Mouse (Mus musculus) embryonic facial prominence, embryonic 12.5 days (tissue): Measurements from ENCODE around the gene Ptprn2. TPM values are rescaled to one million over a fixed set of nuclear protein-coding genes. Genes with fewer than 3 reads are reported as not detected.

Source experiments
- ATAC-seq: fragments of 200-750 bp; cut with Nextera tagmentation; 2 replicates; pipeline ENCODE4 v1.8.0; 2017; ENCODE audit not compliant: insufficient number of reproducible peaks, insufficient read depth, low FRiP score, low TSS enrichment
- H3K27ac ChIP-seq: fragments of 300-500 bp; sonication (generic); 2 replicates; pipeline ENCODE4 v1.5.1; 2016; ENCODE audit warnings: mild to moderate bottlenecking
- H3K27me3 ChIP-seq: fragments of 300-500 bp; sonication (generic); 2 replicates; pipeline ENCODE4 v1.6.1; 2016; ENCODE audit warnings: mild to moderate bottlenecking, moderate library complexity
- H3K36me3 ChIP-seq: fragments of 300-500 bp; sonication (generic); 2 replicates; pipeline ENCODE4 v1.6.1; 2016; ENCODE audit warnings: mild to moderate bottlenecking
- H3K4me1 ChIP-seq: fragments of 300-500 bp; sonication (generic); 2 replicates; pipeline ENCODE4 v1.6.1; 2016
- H3K4me2 ChIP-seq: fragments of 300-500 bp; sonication (generic); replicated peaks from 2 replicates; pipeline ENCODE4 v1.6.1; 2016; ENCODE audit warnings: mild to moderate bottlenecking, moderate library complexity
- H3K4me3 ChIP-seq: fragments of 300-500 bp; sonication (generic); 2 replicates; pipeline ENCODE4 v1.5.1; 2016; ENCODE audit warnings: mild to moderate bottlenecking
- H3K9ac ChIP-seq: fragments of 300-500 bp; sonication (generic); 2 replicates; pipeline ENCODE4 v1.6.1; 2016; ENCODE audit warnings: mild to moderate bottlenecking, moderate library complexity
- H3K9me3 ChIP-seq: fragments of 300-500 bp; sonication (generic); 2 replicates; pipeline ENCODE4 v1.6.1; 2016; ENCODE audit warnings: mild to moderate bottlenecking, moderate library complexity
- WGBS: fragments of 180-500 bp; shearing (Covaris S2); methylation state at CpG from one replicate; pipeline ENCODE4 v1.1.7; 2016; 5-methylcytosine and 5-hydroxymethylcytosine counted together
- polyA plus RNA-seq: library from polyadenylated mRNA; unstranded; fragments of >200 nt; fragmentation: Nextera tagmentation; extraction: Ambion mirVana; gene quantifications from 2 replicates; pipeline ENCODE4 v1.2.1, GENCODE M21; 2016

The Ptprn2 gene
- polyA plus RNA-seq, 1 experiment from 2014 or later: 0.90 TPM

- Histone ChIP-seq H3K36me3 (no peaks in the 10 kb centered on the region), H3K27me3 (no peaks in the 10 kb centered on the region), H3K9me3 (no peaks in the 10 kb centered on the region), H3K4me1 (no peaks in the 10 kb centered on the region), H3K4me3 (no peak overlapping the region), H3K27ac (no peak overlapping the region), H3K9ac (no peak overlapping the region), H3K4me2 (no peak overlapping the region)
- no peak for ATAC-seq
- WGBS: 48% methylated on average over 5 of the region's 5 CpGs
Measured at GRCm38 (mm10) chr12:116927115-116927514, 441.6 kb downstream of the Ptprn2 start.

- no peak for ATAC-seq
- Histone ChIP-seq H3K4me2 (no peak overlapping the region), H3K4me3 (no peak overlapping the region), H3K36me3 (no peaks in the 10 kb centered on the region), H3K27ac (no peak overlapping the region), H3K27me3 (no peaks in the 10 kb centered on the region), H3K4me1 (no peaks in the 10 kb centered on the region), H3K9ac (no peak overlapping the region), H3K9me3 (no peaks in the 10 kb centered on the region)
- 93% methylated on average over 1 of the region's 1 CpGs for WGBS
Measured at GRCm38 (mm10) chr12:116927516-116927915, 442.0 kb downstream of the Ptprn2 start.

GRCm38 (mm10) chr12:116938158-116938854, 452.8 kb downstream of the Ptprn2 start:
- Histone ChIP-seq H3K4me3 (no peak overlapping the region), H3K27ac (no peak overlapping the region), H3K4me1 (no peaks in the 10 kb centered on the region), H3K36me3 (no peaks in the 10 kb centered on the region), H3K4me2 (no peak overlapping the region), H3K9me3 (no peaks in the 10 kb centered on the region), H3K27me3 (no peaks in the 10 kb centered on the region), H3K9ac (no peak overlapping the region)
- 45% methylated on average over 3 of the region's 3 CpGs for WGBS
- ATAC-seq: no peak

- Histone ChIP-seq H3K4me2 (no peak overlapping the region), H3K4me3 (no peak overlapping the region), H3K27me3 (no peaks in the 10 kb centered on the region), H3K27ac (no peak overlapping the region), H3K4me1 (no peaks in the 10 kb centered on the region), H3K36me3 (no peaks in the 10 kb centered on the region), H3K9ac (no peak overlapping the region), H3K9me3 (no peaks in the 10 kb centered on the region)
- 85% methylated on average over 5 of the region's 5 CpGs for WGBS
- no peak for ATAC-seq
Measured at GRCm38 (mm10) chr12:116943883-116944282, 458.4 kb downstream of the Ptprn2 start.

GRCm38 (mm10) chr12:116948151-116948928, 462.8 kb downstream of the Ptprn2 start:
- Histone ChIP-seq H3K27ac (no peak overlapping the region), H3K27me3 (no peaks in the 10 kb centered on the region)
- WGBS: 50% methylated on average over 4 of the region's 4 CpGs

GRCm38 (mm10) chr12:116949726-116950125, 464.2 kb downstream of the Ptprn2 start:
- 76% methylated on average over 3 of the region's 3 CpGs for WGBS
- H3K36me3 ChIP-seq: no peaks in the 10 kb centered on the region
- no peak overlapping the region for H3K9ac ChIP-seq
- no peaks in the 10 kb centered on the region for H3K9me3 ChIP-seq
- no peak overlapping the region for H3K27ac ChIP-seq
- no peak overlapping the region for H3K4me3 ChIP-seq
- no peak overlapping the region for H3K4me2 ChIP-seq
- no peaks in the 10 kb centered on the region for H3K4me1 ChIP-seq
- no peak for ATAC-seq
- no peaks in the 10 kb centered on the region for H3K27me3 ChIP-seq

More at GRCm38 (mm10) chr12:116948151-116948928, 462.8 kb downstream of the Ptprn2 start:
- Histone ChIP-seq H3K9me3 (no peaks in the 10 kb centered on the region), H3K4me1 (no peaks in the 10 kb centered on the region), H3K4me3 (no peak overlapping the region), H3K4me2 (no peak overlapping the region), H3K9ac (no peak overlapping the region), H3K36me3 (no peaks in the 10 kb centered on the region)
- ATAC-seq: no peak

- H3K4me2 ChIP-seq: no peak overlapping the region
- no peaks in the 10 kb centered on the region for H3K9me3 ChIP-seq
- H3K27ac ChIP-seq: no peak overlapping the region
- no peaks in the 10 kb centered on the region for H3K36me3 ChIP-seq
- H3K27me3 ChIP-seq: no peaks in the 10 kb centered on the region
- H3K4me1 ChIP-seq: no peaks in the 10 kb centered on the region
- WGBS: 77% methylated on average over 13 of the region's 13 CpGs
- no peak for ATAC-seq
- H3K9ac ChIP-seq: no peak overlapping the region
- no peak overlapping the region for H3K4me3 ChIP-seq
Measured at GRCm38 (mm10) chr12:116952452-116953205, 467.1 kb downstream of the Ptprn2 start.

- Histone ChIP-seq H3K9me3 (no peaks in the 10 kb centered on the region), H3K27me3 (no peaks in the 10 kb centered on the region), H3K36me3 (no peaks in the 10 kb centered on the region), H3K4me3 (no peak overlapping the region), H3K4me1 (no peaks in the 10 kb centered on the region), H3K9ac (no peak overlapping the region), H3K27ac (no peak overlapping the region), H3K4me2 (no peak overlapping the region)
- ATAC-seq: no peak
- 82% methylated on average over 2 of the region's 2 CpGs for WGBS
Measured at GRCm38 (mm10) chr12:116959164-116959563, 473.6 kb downstream of the Ptprn2 start.

GRCm38 (mm10) chr12:116963906-116964305, 478.4 kb downstream of the Ptprn2 start:
- Histone ChIP-seq H3K9me3 (no peaks in the 10 kb centered on the region), H3K27ac (no peak overlapping the region), H3K36me3 (no peaks in the 10 kb centered on the region), H3K4me2 (no peak overlapping the region), H3K9ac (no peak overlapping the region), H3K4me1 (no peaks in the 10 kb centered on the region), H3K27me3 (no peaks in the 10 kb centered on the region), H3K4me3 (no peak overlapping the region)
- ATAC-seq: no peak
- 91% methylated on average over 1 of the region's 1 CpGs for WGBS

- H3K27ac ChIP-seq: no peak overlapping the region
- no peak for ATAC-seq
- no peak overlapping the region for H3K4me2 ChIP-seq
- WGBS: 51% methylated on average over 8 of the region's 8 CpGs
- no peak overlapping the region for H3K4me3 ChIP-seq
- H3K9me3 ChIP-seq: no peaks in the 10 kb centered on the region
- no peaks in the 10 kb centered on the region for H3K36me3 ChIP-seq
- no peaks in the 10 kb centered on the region for H3K27me3 ChIP-seq
- H3K4me1 ChIP-seq: no peaks in the 10 kb centered on the region
- H3K9ac ChIP-seq: no peak overlapping the region
Measured at GRCm38 (mm10) chr12:116968215-116968939, 482.9 kb downstream of the Ptprn2 start.

GRCm38 (mm10) chr12:116975547-116975946, 490.0 kb downstream of the Ptprn2 start:
- H3K4me2 ChIP-seq: no peak overlapping the region
- H3K36me3 ChIP-seq: no peaks in the 10 kb centered on the region
- H3K4me3 ChIP-seq: no peak overlapping the region
- no peak for ATAC-seq
- H3K9ac ChIP-seq: no peak overlapping the region
- H3K27me3 ChIP-seq: no peaks in the 10 kb centered on the region
- H3K9me3 ChIP-seq: no peaks in the 10 kb centered on the region
- WGBS: 78% methylated on average over 5 of the region's 5 CpGs
- no peaks in the 10 kb centered on the region for H3K4me1 ChIP-seq
- H3K27ac ChIP-seq: no peak overlapping the region
